Mouse (Mus musculus): ENCODE measurements around the gene Grk2.

Grk2 gene

DNA sequence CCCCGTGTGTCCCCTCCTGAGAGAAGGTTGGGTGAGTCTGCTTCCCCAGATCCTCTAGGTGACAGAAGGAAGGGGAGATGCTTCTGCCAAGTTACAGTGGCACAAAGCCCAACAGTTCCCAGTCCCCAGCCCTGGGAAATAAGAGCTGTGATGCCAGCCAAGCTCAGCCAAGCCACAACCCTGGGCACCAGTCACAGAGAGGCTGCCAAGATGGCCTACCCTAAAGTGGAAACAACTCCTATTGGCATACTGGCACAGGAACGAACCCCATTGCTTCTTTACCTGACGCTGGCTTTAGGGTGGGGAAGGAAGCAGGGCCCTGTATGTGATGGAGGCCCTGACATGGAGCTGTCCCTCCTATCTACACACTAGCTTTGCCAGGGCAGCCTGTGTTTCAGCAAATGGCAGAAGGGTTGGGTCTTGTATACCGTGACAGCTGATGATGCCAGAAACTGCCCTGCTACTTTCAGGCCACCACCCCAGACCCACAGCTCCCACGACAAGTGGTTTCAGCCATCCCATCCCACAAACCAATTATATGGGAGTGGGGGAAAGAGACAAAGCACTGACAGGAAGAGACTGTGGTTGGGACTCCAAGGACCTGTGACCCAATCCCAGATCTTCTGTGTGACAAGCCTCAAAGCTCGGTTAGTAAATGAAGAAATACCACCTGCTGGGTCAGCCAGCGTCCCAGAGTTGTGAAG lies 2.9 kb downstream of the Grk2 start:
- peak; percentile 91 to 95 for DNase-seq

DNA sequence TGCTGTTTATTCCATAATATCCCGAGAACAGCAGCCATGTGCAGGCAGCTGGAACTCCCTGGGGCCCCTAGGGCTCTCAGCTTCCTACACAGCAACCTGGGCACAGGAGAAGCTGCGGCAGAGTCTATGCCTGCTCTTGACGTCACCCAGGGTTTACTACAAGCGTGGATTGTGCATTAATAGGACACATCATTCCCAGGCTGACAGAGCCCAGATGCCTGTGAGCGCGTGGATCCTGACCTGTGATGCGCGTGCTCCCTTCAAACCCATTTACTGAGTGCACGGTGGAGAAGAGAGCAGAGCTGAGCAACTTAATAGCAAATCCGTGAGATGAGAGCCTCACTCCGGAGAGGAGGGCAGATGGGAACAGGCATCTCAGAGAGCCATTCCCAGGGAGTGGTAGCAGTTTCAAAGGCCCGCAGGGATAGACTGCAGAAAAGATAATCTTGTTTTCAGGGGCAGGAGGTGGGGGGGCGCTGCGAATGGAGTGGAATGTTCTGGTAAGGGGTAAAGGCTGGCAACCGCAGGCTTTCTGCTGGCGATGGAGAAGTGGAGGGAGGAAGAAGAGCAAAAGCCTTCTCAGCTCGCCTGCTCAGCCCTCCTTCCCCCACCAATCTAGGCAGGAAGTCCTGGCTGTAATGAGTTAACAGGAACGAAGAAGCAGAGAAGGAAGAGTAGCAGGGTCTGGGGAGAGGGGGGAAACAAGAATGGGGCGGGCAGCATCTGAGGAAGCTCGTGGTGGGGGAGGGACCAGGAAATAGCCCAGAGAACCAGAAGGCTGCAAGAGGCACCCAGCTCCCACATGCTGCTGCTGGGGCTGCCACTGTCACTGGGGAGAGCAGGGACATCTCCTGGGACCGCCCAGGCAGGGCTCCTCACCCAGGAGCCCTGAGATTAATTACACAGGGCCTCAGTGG lies 4.0 kb downstream of the Grk2 start:
- peak; percentile 61 to 63 for DNase-seq

DNA sequence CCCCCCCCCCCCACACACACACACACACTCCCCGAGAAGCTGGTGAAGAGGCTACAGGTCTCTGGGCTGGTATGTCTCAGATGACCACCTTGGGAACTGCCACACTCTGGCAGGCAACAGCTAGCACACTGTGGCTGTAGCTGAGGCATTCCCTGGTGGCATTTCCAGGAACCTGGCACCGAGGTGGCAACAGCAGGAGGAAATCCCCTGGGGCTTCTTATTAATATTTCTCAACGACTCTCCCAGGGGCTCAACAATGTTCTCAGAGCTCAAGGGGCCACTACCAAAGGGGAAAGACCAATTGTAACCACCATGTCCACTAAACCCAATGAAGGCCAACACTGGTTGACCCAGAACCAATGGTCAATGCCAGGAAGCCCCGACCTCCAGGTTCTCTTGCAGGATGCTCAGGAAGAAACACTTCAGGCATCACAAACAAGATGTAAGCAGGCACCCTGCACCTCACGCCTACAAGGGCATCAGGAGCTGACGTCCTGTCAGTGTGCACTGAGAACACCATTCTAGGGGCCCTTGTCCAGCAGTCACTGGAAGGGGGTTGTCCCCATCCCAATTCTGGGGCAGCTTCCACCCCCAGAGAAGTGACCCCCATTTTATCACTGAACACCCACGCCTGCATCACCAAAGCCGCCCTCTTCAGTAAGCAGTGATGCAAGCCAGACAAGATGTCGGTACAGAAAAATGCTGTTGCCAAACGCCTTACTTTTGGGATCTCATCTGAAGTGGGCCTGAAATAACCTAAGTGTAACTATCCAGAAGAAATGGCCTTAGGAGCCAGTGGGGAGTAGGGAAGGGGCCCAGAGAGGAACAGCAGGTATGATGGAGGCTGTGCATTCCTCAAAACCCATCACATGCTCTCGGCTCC lies 4.9 kb downstream of the Grk2 start:
- DNase-seq: no peak

DNA sequence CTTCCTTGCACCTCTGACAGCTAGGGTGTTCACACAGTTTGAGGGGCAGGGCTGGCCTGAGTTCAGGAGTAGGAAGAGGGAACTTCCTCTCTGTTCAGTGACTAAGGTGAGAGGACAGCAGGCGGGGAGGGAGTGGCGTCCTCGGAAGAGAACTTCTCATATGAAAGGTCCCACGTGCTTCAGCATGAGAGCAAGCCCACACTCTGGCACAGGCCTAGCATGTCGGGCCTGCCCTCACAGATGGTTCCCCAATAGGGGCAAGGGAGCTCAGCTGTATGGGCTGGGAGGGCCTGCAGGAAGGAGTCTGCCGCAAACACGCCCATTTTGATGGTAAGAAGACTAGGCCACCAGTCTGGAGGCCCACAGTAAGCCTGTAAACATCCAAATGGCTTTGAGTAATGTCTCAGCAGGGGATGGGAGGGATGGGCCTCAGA lies 5.7 kb downstream of the Grk2 start:
- peak; percentile 52 to 60 for DNase-seq

DNA sequence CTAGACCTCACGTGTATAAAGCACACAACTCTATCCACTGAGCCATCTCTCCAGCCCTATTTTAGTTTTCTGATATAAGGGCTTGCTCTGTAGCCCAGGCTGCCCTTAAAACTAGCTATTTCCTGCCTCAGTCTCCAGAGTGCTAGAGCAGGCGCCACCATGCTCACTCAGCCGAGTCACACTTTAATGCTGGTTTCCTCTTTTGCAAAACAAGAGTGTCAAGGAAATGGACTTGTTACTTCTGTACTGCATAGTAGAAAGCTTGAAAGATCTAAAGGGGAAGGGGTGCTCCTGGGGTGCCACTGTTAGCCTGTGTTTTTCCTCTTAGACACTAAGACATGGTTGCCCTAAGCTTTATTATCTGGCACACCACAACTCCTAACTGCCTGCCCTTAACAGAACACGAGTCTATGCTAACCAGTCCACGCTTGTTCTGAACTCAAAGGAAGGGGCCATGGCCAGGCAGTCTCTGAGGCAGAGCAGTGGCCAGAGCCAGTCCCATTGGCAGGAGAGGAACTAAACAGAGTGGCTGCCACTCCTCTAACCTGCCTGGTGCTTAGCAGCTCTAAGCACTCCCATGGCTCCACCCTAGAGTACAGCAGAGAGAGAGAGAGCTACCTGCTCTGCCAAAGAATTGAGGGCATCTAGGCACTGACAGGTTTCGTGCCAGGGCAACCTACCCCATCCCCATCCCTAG lies 6.3 kb downstream of the Grk2 start:
- DNase-seq: peak in 1 of 2 experiments; percentile 42

DNA sequence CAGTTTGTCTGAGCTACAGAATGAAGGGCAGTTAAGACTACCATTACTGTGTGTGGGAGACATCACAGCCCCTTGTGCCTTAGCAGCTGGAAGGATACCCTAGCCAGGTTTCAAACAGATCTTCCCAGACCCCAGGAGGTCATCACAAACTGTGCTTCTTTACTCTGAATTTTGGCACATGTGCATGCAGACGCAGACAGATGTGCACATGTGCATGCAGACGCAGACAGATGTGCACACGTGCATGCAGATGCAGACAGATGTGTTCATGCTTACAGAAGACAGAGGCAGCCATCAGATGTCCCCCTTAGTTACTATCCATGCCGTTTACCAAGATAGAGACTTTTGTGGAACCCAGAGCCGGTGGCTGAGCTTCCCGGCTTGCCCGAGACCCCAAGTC lies 6.9 kb downstream of the Grk2 start:
- no peak for DNase-seq

DNA sequence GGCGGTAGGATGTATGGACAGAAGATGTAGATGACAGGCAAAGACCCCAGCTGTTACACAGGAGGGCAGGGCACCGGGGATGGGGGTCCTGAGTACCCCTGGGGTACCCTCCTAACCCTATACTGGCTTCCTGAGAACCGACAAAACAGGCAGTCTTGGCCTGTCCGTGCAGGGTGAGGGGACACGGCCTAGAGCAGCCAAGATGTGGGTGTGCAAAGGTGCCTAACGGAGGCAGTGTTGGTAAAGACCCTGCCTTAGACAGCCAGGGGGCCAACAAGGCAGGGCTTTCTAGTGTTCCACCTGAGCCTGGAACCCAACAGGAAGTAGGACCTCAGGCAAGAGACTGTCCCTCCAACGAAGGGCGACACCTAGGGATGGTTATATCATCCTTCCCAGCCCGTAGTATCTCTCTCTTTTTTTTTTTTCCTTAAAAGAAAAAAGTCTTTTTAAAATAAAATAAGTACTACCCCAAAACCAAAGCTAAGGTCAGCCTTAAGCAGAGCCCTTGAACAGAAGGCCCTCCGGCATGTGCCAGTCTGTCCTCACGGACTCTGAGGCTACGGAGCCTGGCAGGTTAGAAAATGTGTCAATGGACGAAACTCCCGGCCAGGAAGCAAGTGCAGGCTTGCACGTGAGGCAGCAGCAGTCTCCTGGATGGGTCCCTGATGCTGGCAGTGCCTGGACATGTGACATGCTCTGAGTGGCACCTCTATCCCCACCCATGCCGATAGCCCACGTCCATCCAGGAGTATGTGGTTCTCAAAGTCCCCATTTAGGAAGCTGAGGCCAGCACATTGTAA lies 7.5 kb downstream of the Grk2 start:
- peak; percentile 48 to 57 for DNase-seq

DNA sequence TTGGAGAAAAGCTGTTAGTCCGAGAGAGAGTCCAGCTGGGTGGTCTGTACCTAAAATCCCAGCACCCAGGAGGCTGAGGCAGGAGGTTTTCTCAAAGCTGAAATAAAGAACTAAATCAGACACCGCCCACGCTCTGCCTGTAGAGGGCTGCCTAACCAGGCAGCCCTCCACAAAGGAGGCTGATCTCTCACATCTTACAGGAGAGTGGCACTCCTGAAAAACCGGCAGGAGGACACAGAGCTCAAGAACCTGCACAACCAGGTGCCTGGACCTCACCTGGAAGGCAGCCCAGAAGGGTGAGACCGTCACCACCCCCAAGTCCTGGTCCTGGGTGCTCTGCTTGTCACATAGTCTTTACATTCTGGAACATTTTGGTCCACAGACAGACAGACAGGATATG lies 8.2 kb downstream of the Grk2 start:
- DNase-seq: peak in 1 of 2 experiments; percentile 46

DNA sequence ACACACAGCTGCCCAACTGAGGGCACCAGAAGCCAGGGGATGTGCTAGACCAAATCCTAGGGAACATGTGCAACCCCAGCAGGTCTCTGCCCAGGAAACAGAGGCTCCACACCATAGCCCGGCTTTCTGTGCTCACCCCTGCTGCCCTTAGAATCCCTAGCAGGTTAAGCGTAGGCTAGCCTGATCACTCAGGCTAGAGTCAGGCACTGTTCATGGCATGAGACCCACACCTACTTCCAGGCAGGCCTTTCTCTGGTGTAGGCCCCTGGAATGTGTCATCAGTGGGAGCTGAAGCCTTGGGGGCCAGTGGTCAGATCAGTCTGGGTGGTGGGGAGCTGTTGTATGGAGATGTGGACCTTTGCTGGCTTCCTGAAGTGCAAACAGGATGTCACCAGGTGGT lies 9.4 kb downstream of the Grk2 start:
- DNase-seq: no peak

DNA sequence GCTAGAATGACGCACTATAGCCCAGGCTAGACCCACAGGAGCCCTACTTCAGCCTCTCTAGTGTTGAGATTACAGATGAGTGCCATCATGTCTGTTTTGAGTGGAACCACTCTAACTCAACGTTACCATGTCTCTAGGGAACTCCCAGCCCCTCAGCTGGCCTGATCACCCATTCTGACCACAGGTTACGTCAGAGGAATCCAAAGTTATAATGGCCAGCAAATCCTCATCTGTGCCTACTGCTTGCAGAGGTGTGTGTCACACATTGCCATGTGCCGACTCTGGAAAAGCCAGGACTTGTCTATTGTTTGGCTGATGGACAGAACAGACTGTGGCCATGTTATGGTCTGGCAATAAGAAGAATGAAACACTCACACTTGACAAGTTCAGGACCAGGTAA lies 10.6 kb downstream of the Grk2 start:
- DNase-seq: no peak

DNA sequence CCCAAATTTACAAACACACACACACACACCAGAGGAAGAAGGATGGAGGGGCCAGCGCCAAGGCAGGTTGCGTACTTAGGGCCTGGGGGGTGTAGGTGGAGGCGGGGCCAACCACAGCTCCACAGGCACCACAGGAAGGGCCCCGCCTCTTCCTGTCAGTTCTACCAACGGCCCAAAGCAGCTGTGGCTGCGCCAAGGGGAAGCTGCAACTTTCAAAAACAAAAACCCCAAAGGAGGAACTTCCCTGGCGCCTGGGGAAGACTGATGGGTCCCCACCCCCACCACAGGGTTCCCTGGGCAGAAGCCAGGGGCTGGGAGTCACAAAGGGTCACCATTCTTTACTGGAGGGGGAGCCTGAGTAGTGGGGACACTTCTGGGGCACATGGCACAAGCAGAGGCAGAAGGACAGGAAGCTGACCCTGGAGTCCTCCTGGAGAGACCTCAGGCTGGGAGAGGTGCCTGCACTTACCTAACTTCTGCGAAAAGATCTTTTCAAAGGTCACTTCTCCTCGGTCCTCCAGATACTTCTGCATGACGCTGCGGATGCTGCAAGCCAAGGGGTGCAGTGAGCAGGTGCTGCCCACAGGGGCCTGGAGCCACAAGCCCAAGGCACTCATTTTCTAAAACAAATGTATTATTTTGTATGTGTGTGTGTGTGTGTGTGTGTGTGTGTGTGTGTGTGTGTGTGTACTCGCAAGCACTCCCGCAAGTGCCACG lies 11.5 kb downstream of the Grk2 start:
- no peak for DNase-seq

DNA sequence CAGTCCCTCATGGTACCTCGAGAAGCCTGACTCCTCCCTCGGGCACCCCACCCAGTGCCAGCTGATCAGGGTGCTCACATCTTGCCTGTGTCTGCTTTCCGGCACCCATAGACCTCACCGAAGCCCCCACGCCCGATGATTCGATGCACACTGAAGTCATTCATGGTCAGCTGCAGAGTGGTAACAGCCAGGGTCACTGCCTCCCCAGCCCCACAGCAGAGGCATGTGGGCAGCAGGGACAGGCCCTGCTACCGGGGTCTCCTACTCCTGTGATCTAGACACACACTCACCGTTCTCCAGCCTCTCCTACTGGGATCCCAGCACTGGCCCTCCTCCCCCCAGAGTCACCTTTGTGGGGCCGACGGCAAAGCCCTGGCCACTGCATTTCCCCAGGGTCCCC lies 14.9 kb downstream of the Grk2 start:
- no peak for DNase-seq

DNA sequence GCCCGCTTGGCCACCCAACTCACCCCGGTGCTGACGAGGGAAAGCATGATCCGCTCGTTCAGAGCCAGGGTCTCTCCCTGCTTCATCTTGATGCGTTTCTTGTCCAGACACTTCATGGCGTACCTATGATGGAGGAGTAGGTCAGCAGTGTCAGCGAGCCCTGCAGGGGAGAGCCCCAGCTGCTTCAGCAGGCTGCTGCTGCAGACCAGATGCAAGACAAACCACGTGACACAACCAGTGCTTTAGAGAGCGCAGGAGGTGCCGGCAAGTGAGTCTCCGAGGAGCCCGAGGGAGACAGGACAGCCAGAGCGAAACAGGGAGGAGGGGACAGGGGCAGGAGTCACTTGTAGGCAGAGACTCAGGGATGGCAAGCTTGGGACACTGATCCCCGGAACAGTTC lies 15.3 kb downstream of the Grk2 start:
- no peak for DNase-seq

DNA sequence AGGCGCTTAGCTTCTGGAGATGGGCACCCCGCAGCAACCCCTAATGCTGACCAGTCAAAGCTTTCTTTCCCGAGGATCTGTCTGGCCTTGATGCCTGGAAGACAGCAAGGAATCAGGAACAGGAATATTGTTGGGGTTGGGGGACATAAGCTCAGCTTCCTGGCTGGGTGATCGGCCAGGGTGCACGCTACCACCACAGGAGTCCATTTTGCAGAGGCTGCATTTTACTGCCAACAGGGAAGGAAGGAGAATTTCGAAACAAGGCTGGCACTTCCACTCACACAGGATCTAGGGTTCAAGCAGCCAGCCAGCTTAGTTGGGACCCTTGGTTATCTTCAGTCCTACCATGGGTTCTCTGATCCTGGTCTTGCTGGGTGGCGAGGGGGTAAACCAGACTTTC lies 22.4 kb downstream of the Grk2 start:
- DNase-seq: no peak

DNA sequence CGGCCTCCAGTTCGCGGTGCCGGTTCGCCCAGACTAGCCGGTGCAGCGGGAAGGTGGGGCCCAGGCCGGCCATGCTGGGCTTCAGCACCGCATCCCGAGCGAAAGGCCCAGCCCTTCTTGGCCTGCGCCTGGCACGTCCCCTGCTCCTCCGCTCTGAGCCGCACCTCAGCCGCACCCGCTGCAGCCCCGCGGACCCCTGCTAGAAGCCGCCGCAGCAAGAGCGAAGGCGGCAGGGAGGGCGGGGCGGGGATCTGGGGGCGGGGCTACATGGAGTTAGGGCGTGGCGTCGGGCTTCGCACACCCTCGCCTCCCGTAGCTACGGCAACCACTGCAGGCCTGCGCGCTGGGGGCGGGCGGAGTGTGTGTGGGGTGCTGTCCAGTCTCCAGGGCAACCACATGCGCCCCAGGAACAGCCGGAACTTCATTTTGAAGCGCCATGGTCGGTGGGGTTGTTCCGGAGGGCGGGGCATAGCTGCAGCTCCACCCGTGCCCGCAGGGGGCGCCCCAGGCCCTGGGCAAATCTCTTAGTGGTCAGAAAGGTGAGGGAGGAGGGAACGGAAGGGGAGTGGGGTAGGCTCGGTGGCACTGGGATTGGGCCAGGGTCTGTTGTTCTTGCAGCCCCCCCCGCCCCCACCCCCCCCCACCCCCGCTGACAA lies 23.0 kb downstream of the Grk2 start, which contains the start of gene Ankrd13d:
Ankrd13d (minus strand) TSS at position 240 of the 656 bp plus-strand sequence.
- peak; percentile 88 to 90 for DNase-seq

DNA sequence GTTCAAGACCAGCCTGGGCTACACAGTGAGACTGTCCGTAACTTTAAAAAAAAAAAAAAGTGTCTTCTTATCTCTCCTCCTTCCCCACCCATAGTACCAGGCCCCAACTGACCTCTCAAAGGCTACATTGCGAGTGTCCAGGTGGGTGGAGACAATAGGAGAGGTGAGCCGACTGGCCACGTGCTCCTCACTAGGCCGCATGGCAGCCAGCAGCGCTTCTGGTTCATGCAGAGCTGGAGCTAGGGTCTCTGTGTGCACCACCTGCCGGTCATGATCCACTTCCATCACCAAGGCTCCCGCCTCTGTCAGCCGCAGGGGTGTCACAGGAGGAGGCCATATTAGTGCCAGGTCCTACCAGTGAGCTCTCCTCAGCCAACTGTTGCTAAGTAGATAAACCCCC lies 25.6 kb downstream of the Grk2 start:
- DNase-seq: no peak

DNA sequence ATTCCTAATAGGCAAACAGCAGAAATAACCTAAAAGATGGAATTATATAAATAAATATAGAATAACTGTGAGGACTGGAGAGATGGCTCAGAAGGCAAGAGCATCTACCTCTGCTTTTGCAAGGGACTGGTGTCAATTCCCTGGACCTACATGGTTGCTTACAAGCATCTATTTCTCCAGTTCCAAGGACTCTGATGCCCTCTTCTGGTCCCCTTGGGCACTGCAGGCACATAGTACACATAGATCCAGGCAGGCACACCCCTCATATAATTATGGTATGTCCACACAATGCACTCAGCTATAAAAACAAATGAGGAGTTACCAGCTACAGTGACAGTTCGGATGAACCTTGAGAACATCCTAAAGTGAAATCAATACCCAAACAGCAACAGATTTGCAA lies 26.5 kb downstream of the Grk2 start:
- no peak for DNase-seq

DNA sequence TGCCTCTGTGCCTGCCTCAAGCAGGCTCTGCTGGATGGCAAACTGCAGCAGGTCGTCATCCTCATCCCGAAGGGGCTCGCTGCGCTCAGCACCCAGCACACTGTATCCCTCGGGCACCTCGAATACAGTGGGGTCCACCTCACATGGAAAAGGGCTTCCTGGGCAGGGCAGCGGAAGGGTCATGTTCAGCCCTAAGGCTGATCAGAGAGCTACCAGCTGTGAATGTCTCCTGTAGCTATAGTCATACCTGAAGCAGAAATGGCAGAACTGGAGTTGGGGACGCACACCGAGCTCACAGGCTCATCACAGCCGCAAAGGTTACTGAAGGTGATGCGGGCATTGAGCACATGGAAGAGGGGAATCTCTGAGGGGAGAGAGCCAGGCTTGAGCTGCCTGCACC lies 35.0 kb downstream of the Grk2 start:
- DNase-seq: no peak

DNA sequence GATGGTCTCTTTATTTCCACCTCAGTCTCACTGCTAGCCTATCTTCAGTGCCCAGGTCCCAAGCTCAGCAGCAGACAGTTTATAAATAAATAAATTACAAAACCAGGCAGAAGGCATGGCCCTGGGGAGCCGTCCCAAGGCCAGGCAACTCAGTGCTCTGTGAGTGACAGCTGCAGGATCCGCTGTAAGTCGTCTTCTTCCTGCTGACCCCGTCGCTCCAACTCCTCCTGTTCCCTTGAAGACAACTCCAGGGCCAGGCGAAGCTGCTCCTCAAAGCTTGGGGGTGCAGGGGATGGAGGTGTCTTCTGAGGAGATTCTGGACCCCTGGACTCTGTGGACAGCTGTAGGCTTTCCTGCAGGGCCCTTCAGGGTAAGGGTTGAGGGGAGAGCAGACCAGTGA lies 35.8 kb downstream of the Grk2 start:
- DNase-seq: peak; percentile 29 to 35
